Mouse (Mus musculus) midbrain, embryonic 14.5 days (tissue): ENCODE data around the gene Prkcd. TPM values are rescaled to one million over a fixed set of nuclear protein-coding genes. Genes with fewer than 3 reads are reported as not detected.

Experiments
- ATAC-seq: fragments of 200-750 bp; cut with Nextera tagmentation; 2 replicates; pipeline ENCODE4 v1.8.0; 2017; ENCODE audit warnings: moderate number of reproducible peaks, moderate library complexity; ENCODE audit not compliant: low FRiP score, low TSS enrichment
- DNase-seq: peaks from one replicate; pipeline ENCODE4 v3.0.0-alpha.2; 2015
- H3K27ac ChIP-seq: fragments of 300-500 bp; sonication (generic); replicated peaks from 2 replicates; pipeline ENCODE4 v1.5.1; 2014; ENCODE audit warnings: mild to moderate bottlenecking, low read depth, low read length, moderate library complexity
- H3K27me3 ChIP-seq: fragments of 300-500 bp; sonication (generic); 2 replicates; pipeline ENCODE4 v1.6.1; 2014; ENCODE audit warnings: low read length, control low read depth, mixed read lengths; ENCODE audit not compliant: control insufficient read depth, insufficient read depth
- H3K36me3 ChIP-seq: fragments of 300-500 bp; sonication (generic); 2 replicates; pipeline ENCODE4 v1.6.1; 2014; ENCODE audit warnings: low read length, control low read depth; ENCODE audit not compliant: control insufficient read depth, insufficient read depth
- H3K4me1 ChIP-seq: fragments of 300-500 bp; sonication (generic); 2 replicates; pipeline ENCODE4 v1.6.1; 2014; ENCODE audit warnings: mild to moderate bottlenecking, antibody characterized with exemption, low read length, control low read depth; ENCODE audit not compliant: control insufficient read depth, insufficient read depth
- H3K4me2 ChIP-seq: fragments of 300-500 bp; sonication (generic); 2 replicates; pipeline ENCODE4 v1.6.1; 2014; ENCODE audit warnings: mild to moderate bottlenecking, low read length, moderate library complexity
- H3K4me3 ChIP-seq: fragments of 300-500 bp; sonication (generic); replicated peaks from 2 replicates; pipeline ENCODE4 v1.5.1; 2014; ENCODE audit warnings: low read depth, low read length
- H3K9ac ChIP-seq: fragments of 300-500 bp; sonication (generic); replicated peaks from 2 replicates; pipeline ENCODE4 v1.6.1; 2014; ENCODE audit warnings: mild to moderate bottlenecking, low read length, moderate library complexity
- H3K9me3 ChIP-seq: fragments of 300-500 bp; sonication (generic); 2 replicates; pipeline ENCODE4 v1.6.1; 2016; ENCODE audit warnings: low read length, control low read depth, mixed read lengths; ENCODE audit not compliant: control insufficient read depth
- WGBS: fragments of 180-500 bp; shearing (Covaris S2); extraction: QIAGEN DNeasy Blood & Tissue Kit; methylation state at CpG from one replicate; pipeline ENCODE4 v1.1.7; 2014; 5-methylcytosine and 5-hydroxymethylcytosine counted together
- polyA plus RNA-seq: library from polyadenylated mRNA; unstranded; fragments of >200 nt; fragmentation: Nextera tagmentation; extraction: Ambion mirVana; gene quantifications from 2 replicates; pipeline ENCODE4 v1.2.1, GENCODE M21; 2014

The Prkcd gene
- polyA plus RNA-seq, 1 experiment from 2014 or later: 12.8 TPM

DNA sequence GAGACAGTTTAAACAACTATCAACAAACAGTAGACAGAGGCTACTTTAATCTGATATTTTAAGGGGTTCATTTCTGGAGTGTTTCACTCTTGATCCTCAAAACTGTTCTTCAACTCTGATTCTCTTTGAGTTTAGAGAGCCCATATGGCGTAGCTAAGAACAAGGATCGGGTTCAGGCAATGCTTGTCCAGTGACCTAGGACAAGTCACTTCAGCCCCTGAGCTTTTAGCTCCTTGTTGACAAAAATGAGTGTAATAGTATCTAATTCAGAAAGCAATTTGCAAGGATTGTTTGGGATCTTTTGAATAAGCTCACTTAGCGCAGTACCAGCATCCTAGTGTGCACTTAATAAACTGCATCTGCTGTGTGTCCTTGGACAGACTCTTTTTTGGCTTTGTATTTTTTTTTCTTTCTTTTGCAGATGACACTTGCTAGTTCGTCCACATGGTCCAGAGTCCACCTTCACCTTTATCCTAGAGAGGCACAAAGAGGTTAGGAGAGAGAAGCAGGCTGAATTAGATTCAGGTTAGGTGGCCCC lies 28.8 kb upstream of the Prkcd start:
- peaks cover 6% of the 10 kb centered on the region; the same call in 1 of the 2 replicates for H3K4me1 ChIP-seq
- peaks cover 12% of the 10 kb centered on the region; the same call in 1 of the 2 replicates for H3K36me3 ChIP-seq
- ATAC-seq (no peak), DNase-seq (no peak)
- H3K9me3 ChIP-seq: no peaks in the 10 kb centered on the region
- H3K27ac ChIP-seq: peak overlapping the region; percentile 84; the same call in 1 of the 2 replicates
- H3K9ac ChIP-seq: peak overlapping the region; percentile 93
- H3K4me2 ChIP-seq: peak overlapping the region; percentile 64
- peak overlapping the region; percentile 92 for H3K4me3 ChIP-seq
- 43% methylated on average over 4 of the region's 4 CpGs for WGBS
- no peaks in the 10 kb centered on the region for H3K27me3 ChIP-seq

DNA sequence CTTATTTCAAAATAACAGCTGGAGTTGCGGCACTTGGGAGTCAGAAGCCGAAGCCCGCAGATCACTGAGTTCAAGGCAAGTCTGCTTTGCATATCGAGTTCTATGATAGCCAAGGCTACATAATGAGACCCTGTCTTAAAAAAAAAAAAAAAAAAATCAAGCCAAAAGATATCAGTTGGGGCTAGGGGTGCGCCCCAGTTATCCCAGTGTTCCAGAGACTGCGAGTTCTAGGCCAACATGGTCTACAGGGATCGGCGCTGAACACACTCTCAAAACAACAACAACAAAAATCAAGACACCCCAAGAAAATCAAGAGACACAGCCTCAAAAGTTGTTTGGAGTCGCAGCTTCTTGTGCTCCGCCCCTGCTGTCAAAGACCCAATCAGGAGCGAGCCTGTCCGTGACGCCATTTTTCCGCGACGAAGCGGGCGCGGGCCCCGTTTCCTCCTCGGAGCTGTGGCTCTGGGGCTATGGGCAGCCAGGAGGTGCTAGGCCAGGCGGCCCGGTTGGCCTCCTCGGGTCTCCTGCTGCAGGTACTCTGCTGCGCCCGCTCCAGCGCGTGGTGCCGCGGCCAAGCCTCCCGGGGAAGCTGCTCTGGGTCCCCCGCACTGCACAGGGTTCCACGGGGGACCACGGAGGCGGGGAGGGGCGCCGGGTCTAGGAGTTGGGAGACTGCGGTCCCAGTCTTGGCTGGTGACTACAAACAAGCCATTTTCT lies 28.1 kb upstream of the Prkcd start, which contains the start of gene Rft1:
Rft1 (plus strand) TSS at position 418 of the 717 bp plus-strand sequence.
- ATAC-seq: peak; percentile 89
- Histone ChIP-seq H3K36me3 (peaks cover 7% of the 10 kb centered on the region; the same call in 1 of the 2 replicates), H3K9me3 (no peaks in the 10 kb centered on the region), H3K9ac (peak within 1 kb of the TSS; percentile 93), H3K27me3 (no peaks in the 10 kb centered on the region), H3K4me3 (peak within 1 kb of the TSS; percentile 92), H3K27ac (peak within 1 kb of the TSS; percentile 84), H3K4me2 (peak within 1 kb of the TSS; percentile 64), H3K4me1 (peaks cover 6% of the 10 kb centered on the region; the same call in 1 of the 2 replicates)
- 2% methylated on average over 38 of the region's 38 CpGs for whole genome bisulfite sequencing
- peak; percentile 98 for DNase-seq

DNA sequence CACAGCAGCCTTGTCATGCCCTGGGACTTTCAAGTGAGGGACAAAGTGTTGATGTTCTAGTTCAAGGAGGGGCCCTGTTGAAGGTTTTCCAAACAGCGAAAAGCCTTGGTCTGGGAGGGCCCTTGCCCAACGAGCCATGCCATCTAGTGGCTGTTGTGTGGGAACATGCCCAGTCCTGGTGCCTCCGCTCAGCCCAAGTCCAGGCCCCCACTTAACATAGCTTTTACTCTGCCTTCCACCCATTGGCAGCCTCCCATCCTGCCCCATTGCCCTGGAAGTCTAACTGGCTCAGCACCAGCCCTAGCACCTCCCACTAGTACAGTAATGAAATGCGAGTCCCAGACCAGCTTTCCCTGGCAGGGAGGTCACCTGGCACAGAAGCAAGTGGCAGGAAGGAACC lies 25.0 kb upstream of the Prkcd start:
- Histone ChIP-seq H3K9me3 (no peaks in the 10 kb centered on the region), H3K4me2 (no peak overlapping the region), H3K4me3 (no peak overlapping the region), H3K27ac (no peak overlapping the region), H3K36me3 (no peaks in the 10 kb centered on the region), H3K9ac (no peak overlapping the region), H3K4me1 (peaks cover 6% of the 10 kb centered on the region; the same call in 1 of the 2 replicates), H3K27me3 (no peaks in the 10 kb centered on the region)
- ATAC-seq (no peak), DNase-seq (peak; percentile 38)
- WGBS: 27% methylated on average over 4 of the region's 4 CpGs

DNA sequence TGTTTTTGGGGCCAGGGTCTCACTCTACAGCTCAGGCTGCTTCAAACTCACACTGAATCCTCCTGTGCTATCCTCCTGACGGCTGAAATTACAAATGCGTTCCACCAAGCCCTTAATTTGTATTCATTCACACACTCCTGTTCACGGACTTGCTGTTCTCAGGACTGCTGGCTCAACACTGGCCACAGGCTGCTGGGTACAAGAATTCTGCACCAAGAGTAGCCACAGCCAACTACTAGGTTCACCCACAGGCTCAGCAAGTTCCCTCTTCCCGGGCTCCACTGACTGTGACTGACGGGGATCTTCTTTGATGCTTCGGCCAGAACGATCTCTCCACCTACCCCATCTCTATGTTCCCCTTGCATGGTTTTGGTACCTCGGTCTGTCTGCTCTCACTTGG lies 23.7 kb upstream of the Prkcd start:
- H3K36me3 ChIP-seq: no peaks in the 10 kb centered on the region
- no peak for DNase-seq
- no peak overlapping the region for H3K4me2 ChIP-seq
- peaks cover 2% of the 10 kb centered on the region; the same call in 1 of the 2 replicates for H3K4me1 ChIP-seq
- no peak for ATAC-seq
- no peak overlapping the region for H3K27ac ChIP-seq
- no peak overlapping the region for H3K4me3 ChIP-seq
- 74% methylated on average over 8 of the region's 8 CpGs for WGBS
- H3K27me3 ChIP-seq: no peaks in the 10 kb centered on the region
- H3K9ac ChIP-seq: no peak overlapping the region
- H3K9me3 ChIP-seq: no peaks in the 10 kb centered on the region

DNA sequence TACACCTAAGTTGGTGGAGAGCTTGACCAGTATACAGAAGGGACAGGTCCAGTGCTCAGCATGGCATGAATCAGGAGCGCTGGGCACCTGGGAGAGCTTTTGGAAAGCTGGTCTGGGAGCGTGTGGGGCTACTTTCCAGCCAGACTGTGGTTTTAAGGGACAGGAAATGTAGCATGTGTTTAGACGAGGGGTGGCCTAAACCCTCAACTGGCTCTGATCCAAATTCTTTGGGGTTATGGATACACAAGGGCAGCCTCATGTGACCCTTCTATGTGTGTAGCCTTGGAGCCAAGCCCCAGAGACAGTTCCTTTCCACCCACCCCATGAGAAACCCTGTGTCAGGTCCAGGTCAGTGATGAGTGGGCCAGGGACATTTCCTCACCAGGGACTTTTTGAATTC lies 22.5 kb upstream of the Prkcd start:
- WGBS: 68% methylated on average over 3 of the region's 3 CpGs
- no peaks in the 10 kb centered on the region for H3K27me3 ChIP-seq

DNA sequence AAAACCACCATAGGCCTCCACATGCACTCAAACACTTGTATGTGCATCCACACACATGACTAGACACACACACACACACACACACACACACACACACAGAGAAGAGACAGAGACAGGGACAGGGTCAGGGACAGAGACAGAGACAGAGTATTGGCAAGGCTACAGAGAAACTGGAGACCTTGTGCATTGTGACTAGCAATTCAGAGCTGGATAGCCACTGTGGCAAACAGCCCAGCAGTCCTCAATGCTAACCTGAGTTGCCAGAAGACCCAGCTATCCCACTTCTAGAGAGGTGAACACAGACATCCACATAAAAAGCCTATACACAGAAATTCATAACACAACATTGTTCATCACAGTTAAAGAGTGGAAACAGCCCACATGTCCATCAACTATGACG lies 20.5 kb upstream of the Prkcd start:
- Histone ChIP-seq H3K27me3 (no peaks in the 10 kb centered on the region), H3K4me3 (no peak overlapping the region), H3K36me3 (no peaks in the 10 kb centered on the region), H3K9ac (no peak overlapping the region), H3K9me3 (no peaks in the 10 kb centered on the region), H3K27ac (no peak overlapping the region), H3K4me2 (no peak overlapping the region), H3K4me1 (no peaks in the 10 kb centered on the region)
- WGBS: 76% methylated on average over 1 of the region's 1 CpGs
- DNase-seq (no peak), ATAC-seq (no peak)

More for the DNA sequence above, 22.5 kb upstream of the Prkcd start:
- Histone ChIP-seq H3K27ac (no peak overlapping the region), H3K4me3 (no peak overlapping the region), H3K4me1 (no peaks in the 10 kb centered on the region), H3K4me2 (no peak overlapping the region), H3K9ac (no peak overlapping the region), H3K36me3 (no peaks in the 10 kb centered on the region), H3K9me3 (no peaks in the 10 kb centered on the region)
- DNase-seq (no peak), ATAC-seq (no peak)

DNA sequence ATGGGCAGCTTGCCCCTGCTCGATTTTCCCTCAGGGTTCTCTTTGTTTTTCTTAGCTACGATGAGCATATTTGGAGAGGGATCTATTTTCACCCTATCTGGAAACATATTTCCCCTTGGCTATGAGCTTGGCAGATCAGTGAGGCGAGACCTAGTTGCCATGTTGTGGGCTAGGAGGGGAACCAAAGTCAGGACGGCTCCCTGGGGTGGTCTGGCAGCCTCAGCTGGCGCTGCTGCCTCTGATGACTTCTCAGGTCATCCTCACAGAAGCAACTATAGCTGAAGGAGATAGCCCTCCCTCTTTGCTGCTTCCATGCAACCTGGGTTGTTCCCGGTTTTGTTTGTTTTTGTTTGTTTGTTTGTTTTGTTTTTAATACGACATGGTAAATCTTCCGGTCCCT lies 19.1 kb upstream of the Prkcd start:
- H3K36me3 ChIP-seq: no peaks in the 10 kb centered on the region
- DNase-seq: no peak
- no peak overlapping the region for H3K9ac ChIP-seq
- no peak overlapping the region for H3K27ac ChIP-seq
- WGBS: 72% methylated on average over 8 of the region's 8 CpGs
- H3K4me1 ChIP-seq: no peaks in the 10 kb centered on the region
- H3K4me2 ChIP-seq: no peak overlapping the region
- no peaks in the 10 kb centered on the region for H3K27me3 ChIP-seq
- H3K9me3 ChIP-seq: no peaks in the 10 kb centered on the region
- H3K4me3 ChIP-seq: no peak overlapping the region
- ATAC-seq: no peak

DNA sequence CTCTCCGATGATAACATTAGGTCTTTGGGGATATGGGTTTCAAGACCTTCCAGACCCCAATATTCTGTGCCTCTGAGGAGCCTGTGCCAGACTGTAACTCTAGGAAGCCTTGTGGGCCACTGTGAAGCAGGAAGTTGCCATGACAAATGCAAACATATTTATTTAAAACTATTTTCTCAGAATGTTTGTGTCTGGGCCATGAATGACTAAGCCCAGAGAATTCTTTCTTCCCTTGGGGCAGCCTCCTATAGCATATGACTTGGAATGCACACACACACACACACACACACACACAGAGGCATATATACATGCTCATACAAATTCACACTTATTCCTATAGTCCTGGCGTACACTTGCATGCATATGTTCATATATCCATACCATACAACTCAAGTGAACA lies 18.0 kb upstream of the Prkcd start:
- H3K27me3 ChIP-seq: no peaks in the 10 kb centered on the region
- H3K36me3 ChIP-seq: no peaks in the 10 kb centered on the region
- H3K9me3 ChIP-seq: no peaks in the 10 kb centered on the region
- H3K4me3 ChIP-seq: no peak overlapping the region
- H3K4me1 ChIP-seq: no peaks in the 10 kb centered on the region
- no peak overlapping the region for H3K4me2 ChIP-seq
- ATAC-seq (no peak), DNase-seq (no peak)
- no peak overlapping the region for H3K27ac ChIP-seq
- no peak overlapping the region for H3K9ac ChIP-seq
- whole genome bisulfite sequencing: 90% methylated on average over 2 of the region's 2 CpGs

DNA sequence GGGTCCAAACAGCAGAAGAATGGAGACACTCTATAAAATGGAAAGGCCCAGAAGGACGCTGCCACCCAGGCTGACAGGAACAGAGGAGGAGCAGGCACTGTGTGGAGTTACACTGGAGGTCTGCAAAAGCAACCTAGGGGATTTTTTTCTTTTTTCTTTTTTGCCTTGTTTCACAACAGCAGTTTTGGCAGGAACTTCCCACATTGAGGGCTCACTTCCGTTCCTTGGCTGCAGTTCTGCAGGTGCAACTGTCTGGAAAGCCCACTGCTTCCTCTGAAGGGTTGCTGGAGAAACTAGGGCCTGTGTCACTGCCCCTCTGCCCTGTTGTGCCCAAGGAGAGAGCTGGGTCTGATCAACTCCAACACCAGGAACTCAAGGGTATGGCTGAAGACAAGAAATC lies 15.7 kb upstream of the Prkcd start:
- Histone ChIP-seq H3K4me2 (no peak overlapping the region), H3K9me3 (no peaks in the 10 kb centered on the region), H3K27me3 (no peaks in the 10 kb centered on the region), H3K27ac (no peak overlapping the region), H3K36me3 (no peaks in the 10 kb centered on the region), H3K4me3 (no peak overlapping the region), H3K9ac (no peak overlapping the region), H3K4me1 (no peaks in the 10 kb centered on the region)
- WGBS: 74% methylated on average over 2 of the region's 2 CpGs
- DNase-seq (no peak), ATAC-seq (no peak)
